8 mouse cellular contexts compared by ENCODE assay signal in the genomic region with DNA sequence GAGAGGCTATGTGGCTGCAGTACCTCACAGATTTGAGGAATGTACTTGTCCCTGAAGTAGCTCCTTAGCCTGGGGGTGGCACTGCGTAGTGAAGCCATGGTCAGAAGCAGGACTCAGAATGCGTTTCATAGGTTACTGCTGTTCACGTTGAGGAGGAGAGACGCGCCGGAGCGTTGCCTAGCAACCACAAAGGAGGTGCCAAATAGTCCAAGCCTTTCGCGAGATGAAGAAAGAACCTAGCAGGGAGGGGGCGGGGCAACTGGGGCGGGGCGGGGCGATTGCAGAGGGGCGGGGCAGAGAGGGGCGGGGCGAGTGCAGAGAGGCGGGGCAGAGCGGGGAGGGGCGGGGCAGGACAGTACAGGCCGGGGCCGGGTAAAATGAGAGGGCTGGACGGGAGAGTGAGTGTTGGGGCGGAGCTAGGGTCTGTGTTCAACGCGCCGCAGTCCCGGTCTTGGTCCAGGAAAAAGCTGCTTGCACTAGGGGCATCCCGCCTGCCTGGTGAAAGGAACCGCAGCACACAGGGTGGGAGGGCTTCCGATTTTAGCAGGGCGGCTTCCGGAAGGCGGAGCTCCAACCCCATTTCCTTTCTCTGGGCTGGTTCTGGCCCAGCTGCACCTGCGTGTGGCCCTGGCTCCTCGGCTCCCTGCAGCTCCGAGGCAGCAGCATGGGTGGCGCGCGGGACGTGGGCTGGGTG. TPM values are rescaled to one million over a fixed set of nuclear protein-coding genes. Genes with fewer than 3 reads are reported as not detected.
DNase-seq lines count a peak whose midpoint lies in the region; ATAC-seq lines count a peak whose summit lies in the region.

A gene (minus strand): TSS at position 196 of the 694 bp plus-strand sequence.
A gene (plus strand): TSS at position 375 of the 694 bp plus-strand sequence.

- H3K4me2 ChIP-seq in hindbrain, embryonic 12.5 days (replicated peaks) = peak within 1 kb of the TSS; percentile 72

- peaks cover 11% of the 10 kb centered on the region for H3K4me1 ChIP-seq in hindbrain, embryonic 12.5 days

- no peaks in the 10 kb centered on the region; the same call in 1 of the 2 replicates for H3K27me3 ChIP-seq in hindbrain, embryonic 12.5 days

- H3K4me3 ChIP-seq in hindbrain, embryonic 12.5 days = peak within 1 kb of the TSS; percentile 82

- WGBS in hindbrain, embryonic 12.5 days = 2% methylated on average over 36 of the region's 40 CpGs

- DNase-seq in Muller cell, postnatal 12 days (ENCODE audit: inconsistent ontology term) = peak; percentile 92
- DNase-seq in cerebellum, adult 9-11 months = peak; percentile 88
- DNase-seq in frontal cortex, adult 2 months (ENCODE audit: extremely low spot score in 1 of 2, low spot score in 1 of 2) = peak; percentile 91 to 93
- DNase-seq in layer of hippocampus, postnatal 14 days (ENCODE audit: low spot score in 2 of 2) = peak; percentile 78 to 87
- peak; percentile 86 for DNase-seq in lung, postnatal 14 days
- peak; percentile 61 for DNase-seq in retina, adult 2 months (ENCODE audit: low read depth, low spot score)
- DNase-seq in thymus, postnatal 36 days = peak; percentile 89 to 94

- peaks cover 25% of the 10 kb centered on the region for H3K36me3 ChIP-seq in hindbrain, embryonic 12.5 days

- no peaks in the 10 kb centered on the region for H3K9me3 ChIP-seq in hindbrain, embryonic 12.5 days (replicated peaks)

- H3K27ac ChIP-seq in hindbrain, embryonic 12.5 days = peak within 1 kb of the TSS; percentile 96

- peak; percentile 97 for ATAC-seq in hindbrain, embryonic 12.5 days (ENCODE audit: low FRiP score)

- peak within 1 kb of the TSS; percentile 86 for H3K9ac ChIP-seq in hindbrain, embryonic 12.5 days

RNA-seq across cellular contexts. Expression of the first gene that starts in this region (rescaled TPM):
- 0.15 and 0.20 TPM in 2 replicates for polyA plus RNA-seq in frontal cortex, adult 2 months (2012; rRNA removed)
- 0.33 and 0.44 TPM in 2 replicates for polyA plus RNA-seq in hindbrain, embryonic 12.5 days (2016; fragmentation: Nextera tagmentation; extraction: Ambion mirVana)
- under 1 TPM; 0.17 to 0.41 TPM for total RNA-seq in layer of hippocampus, postnatal 14 days (2021)

RNA-seq across cellular contexts. Expression of the second gene that starts in this region (rescaled TPM):
- polyA plus RNA-seq in frontal cortex, adult 2 months (2012; rRNA removed) = 26.6 and 27.2 TPM in 2 replicates
- 63.5 and 67.5 TPM in 2 replicates for polyA plus RNA-seq in hindbrain, embryonic 12.5 days (2016; fragmentation: Nextera tagmentation; extraction: Ambion mirVana)
- total RNA-seq in layer of hippocampus, postnatal 14 days (2021) = 10 to 100 TPM; 23.9 to 24.9 TPM

Comparison
In these comparisons a context has a peak if more than half of its experiments do, and no peak if none do; other contexts are left out.
1. Peak in every context shown above with its lines: DNase-seq, ATAC-seq, H3K4me3 ChIP-seq and H3K27ac ChIP-seq.